Comparison of ENCODE assay signal across 8 mouse cellular contexts in genomic region chr17:47395376-47395913, GRCm38 (mm10). TPM values are rescaled to one million over a fixed set of nuclear protein-coding genes. Genes with fewer than 3 reads are reported as not detected.
A peak's percentile ranks its signal among the peaks of the same experiment; 100 is the strongest.
DNase-seq lines count a peak whose midpoint lies in the region; ATAC-seq lines count a peak whose summit lies in the region.

No protein-coding gene starts in this region.

- DNase-seq in left cerebral cortex, postnatal 14 days (ENCODE audit: low spot score in 2 of 2), result peak; percentile 8 to 25
- DNase-seq in left cerebral cortex, adult 8-10 months (ENCODE audit: low spot score in 2 of 2), result no peak
- peak; percentile 26 for DNase-seq in embryo, embryonic 11.5 days (ENCODE audit: low read depth, low spot score)
- peak; percentile 26 to 33 for DNase-seq in heart, adult 9 months (ENCODE audit: low spot score in 2 of 2)
- peak; percentile 54 to 55 for DNase-seq in kidney, adult 8-10 months
- DNase-seq in urinary bladder, postnatal 25 days (ENCODE audit: low spot score), result peak; percentile 56

- no peaks in the 10 kb centered on the region; the same call in 1 of the 2 replicates for H3K9me3 ChIP-seq in lung, embryonic 16.5 days (ENCODE audit: control insufficient read depth, low read length)

- H3K27me3 ChIP-seq in lung, embryonic 16.5 days (ENCODE audit: control insufficient read depth, insufficient read depth, low read depth, low read length), result peaks cover 11% of the 10 kb centered on the region; the same call in 1 of the 2 replicates

- peaks cover 14% of the 10 kb centered on the region for H3K4me1 ChIP-seq in lung, embryonic 16.5 days (replicated peaks; ENCODE audit: control insufficient read depth, insufficient read depth, low read length)

- no peak overlapping the region for H3K27ac ChIP-seq in lung, embryonic 16.5 days (ENCODE audit: low read length)

- peak overlapping the region; percentile 46 for H3K4me3 ChIP-seq in lung, embryonic 16.5 days (ENCODE audit: low read length)

- intact Hi-C loops in left cerebral cortex, postnatal 14 days (cut with DNase I), result no loop called here

- 2% methylated on average over 20 of the region's 20 CpGs for WGBS in lung, embryonic 16.5 days

- peak overlapping the region; percentile 74 for H3K4me2 ChIP-seq in lung, embryonic 16.5 days (ENCODE audit: low read depth, low read length)

- ATAC-seq in lung, embryonic 16.5 days (ENCODE audit: low read depth), result peak; percentile 91
- peak; percentile 73 for ATAC-seq in neutrophil, adult 5-6 weeks (ENCODE audit: extremely low read depth, insufficient number of reproducible peaks, low FRiP score, poor library complexity, severe bottlenecking)

- peak overlapping the region; percentile 57 for H3K9ac ChIP-seq in lung, embryonic 16.5 days (ENCODE audit: low read length)

- no peaks in the 10 kb centered on the region for H3K36me3 ChIP-seq in lung, embryonic 16.5 days (ENCODE audit: control insufficient read depth, insufficient read depth, low read length)

RNA-seq across cellular contexts. Expression of gene Guca1a, which starts 4.9 kb away (rescaled TPM):
- under 1 TPM in 1 of 2 experiments, not detected in 1; 0.40 TPM for total RNA-seq in left cerebral cortex, postnatal 14 days (2021)
- under 1 TPM in 2 of 4 experiments, not detected in 2; 0.57 to 0.93 TPM for total RNA-seq in left cerebral cortex, adult 8-10 months (2022)
- polyA plus RNA-seq in lung, embryonic 16.5 days (2015; fragmentation: Nextera tagmentation; extraction: Ambion mirVana), result 1.2 and 1.8 TPM in 2 replicates
- total RNA-seq in neutrophil, adult 5-6 weeks (2017), result not detected in 2 replicates

RNA-seq across cellular contexts. Expression of gene Guca1b, which starts 10.3 kb away (rescaled TPM):
- total RNA-seq in left cerebral cortex, postnatal 14 days (2021), result under 1 TPM; 0.72 to 0.77 TPM
- 1 to 10 TPM in 2 of 4 experiments, under 1 TPM in 2; 0.87 to 1.5 (median 1.2) TPM for total RNA-seq in left cerebral cortex, adult 8-10 months (2022)
- polyA plus RNA-seq in lung, embryonic 16.5 days (2015; fragmentation: Nextera tagmentation; extraction: Ambion mirVana), result 0.68 and 0.70 TPM in 2 replicates
- total RNA-seq in neutrophil, adult 5-6 weeks (2017), result 1.7 TPM in 2 replicates

RNA-seq across cellular contexts. Expression of gene Mrps10, which starts 26.8 kb away (rescaled TPM):
- 10 to 100 TPM; 26.2 to 28.5 TPM for total RNA-seq in left cerebral cortex, postnatal 14 days (2021)
- 10 to 100 TPM; 27.5 to 39.5 (median 27.8) TPM for total RNA-seq in left cerebral cortex, adult 8-10 months (2022)
- 68.7 and 72.4 TPM in 2 replicates for polyA plus RNA-seq in lung, embryonic 16.5 days (2015; fragmentation: Nextera tagmentation; extraction: Ambion mirVana)
- total RNA-seq in neutrophil, adult 5-6 weeks (2017), result 20.6 and 29.4 TPM in 2 replicates

RNA-seq across cellular contexts. Expression of gene AI661453, which starts 41.0 kb away (rescaled TPM):
- total RNA-seq in left cerebral cortex, postnatal 14 days (2021), result under 1 TPM; 0.23 to 0.59 TPM
- 1 to 10 TPM in 1 of 4 experiments, under 1 TPM in 3; 0.35 to 1.4 (median 0.64) TPM for total RNA-seq in left cerebral cortex, adult 8-10 months (2022)
- 1.8 and 2.3 TPM in 2 replicates for polyA plus RNA-seq in lung, embryonic 16.5 days (2015; fragmentation: Nextera tagmentation; extraction: Ambion mirVana)
- total RNA-seq in neutrophil, adult 5-6 weeks (2017), result 1.4 and 1.7 TPM in 2 replicates

RNA-seq across cellular contexts. Expression of gene 1700001C19Rik, which starts 41.7 kb away (rescaled TPM):
- not detected for total RNA-seq in left cerebral cortex, postnatal 14 days (2021)
- not detected for total RNA-seq in left cerebral cortex, adult 8-10 months (2022)
- polyA plus RNA-seq in lung, embryonic 16.5 days (2015; fragmentation: Nextera tagmentation; extraction: Ambion mirVana), result not detected in 2 replicates
- total RNA-seq in neutrophil, adult 5-6 weeks (2017), result not detected in 2 replicates

Comparison
In these comparisons a context has a peak if more than half of its experiments do, and no peak if none do; other contexts are left out.
1. DNase-seq: peak in left cerebral cortex, postnatal 14 days (2 of 2), embryo, embryonic 11.5 days (single experiment), heart, adult 9 months (2 of 2), kidney, adult 8-10 months (2 of 2) and urinary bladder, postnatal 25 days (single experiment); none in left cerebral cortex, adult 8-10 months (0 of 2).